Mouse (Mus musculus) CH12.LX (cell line): ENCODE results near the gene Ftcd. TPM values are rescaled to one million over a fixed set of nuclear protein-coding genes. Genes with fewer than 3 reads are reported as not detected.
A peak's percentile ranks its signal among the peaks of the same experiment; 100 is the strongest.

ENCODE experiments used
- DNase-seq: peaks from one replicate; pipeline ENCODE4 v3.0.0-alpha.2; 2013; ENCODE audit errors: extremely low read depth
- H3K27ac ChIP-seq: 2 replicates; pipeline ENCODE4 v1.5.1; 2012; ENCODE audit warnings: low read depth, mild to moderate bottlenecking, control low read depth, moderate library complexity; ENCODE audit not compliant: insufficient read depth
- H3K27me3 ChIP-seq: replicated peaks from 2 replicates; pipeline ENCODE3; 2012; ENCODE audit warnings: inconsistent platforms
- H3K36me3 ChIP-seq, 2 experiments: replicated peaks in 1 of 2; 2 replicates each; pipeline versions ENCODE3 to v1.6.1; 2012; ENCODE audit warnings: inconsistent platforms in 1 of 2, low read length in 1 of 2, mild to moderate bottlenecking in 1 of 2, mixed read lengths in 1 of 2, moderate library complexity in 1 of 2; ENCODE audit not compliant: control insufficient read depth in 1 of 2, insufficient read depth in 1 of 2
- H3K4me1 ChIP-seq, 2 experiments: 2 replicates each; pipeline ENCODE4 v1.6.1; 2012; ENCODE audit warnings: inconsistent platforms in 1 of 2, moderate library complexity in 1 of 2; ENCODE audit not compliant: insufficient read depth in 2 of 2, control insufficient read depth in 1 of 2
- H3K4me2 ChIP-seq: 2 replicates; pipeline ENCODE4 v1.6.1; 2012; ENCODE audit warnings: low read depth, mild to moderate bottlenecking, control low read depth; ENCODE audit not compliant: poor library complexity, insufficient read depth, severe bottlenecking
- H3K4me3 ChIP-seq, 3 experiments: fragments of 150-350 bp in 1 of 3; sonication (generic) in 1 of 3; replicated peaks in 1 of 3; 2 replicates each; pipeline versions ENCODE3 to v1.5.1; 2011 to 2012; ENCODE audit warnings: low read depth in 2 of 3, low read length in 2 of 3, mild to moderate bottlenecking in 2 of 3, moderate library complexity in 2 of 3, control low read depth in 1 of 3, improper control_type of control experiment in 1 of 3, inconsistent platforms in 1 of 3, mixed read lengths in 1 of 3; ENCODE audit not compliant: poor library complexity in 1 of 3
- H3K79me2 ChIP-seq: replicated peaks from 2 replicates; pipeline ENCODE4 v1.6.1; 2012; ENCODE audit warnings: mild to moderate bottlenecking, moderate library complexity; ENCODE audit not compliant: control insufficient read depth, poor library complexity, insufficient read depth, severe bottlenecking; ENCODE audit errors: extremely low read depth
- H3K9ac ChIP-seq: 2 replicates; pipeline ENCODE4 v1.6.1; 2012; ENCODE audit warnings: low read depth, mild to moderate bottlenecking, control low read depth, moderate library complexity; ENCODE audit not compliant: insufficient read depth
- H3K9me3 ChIP-seq: replicated peaks from 2 replicates; pipeline ENCODE3; 2012; ENCODE audit warnings: low read length, inconsistent platforms, mixed read lengths
- BHLHE40 ChIP-seq: IDR thresholded peaks from 2 replicates; pipeline ENCODE4 v1.6.1; 2011; ENCODE audit warnings: mild to moderate bottlenecking, low read depth, low read length, improper control_type of control experiment
- CHD1 ChIP-seq: IDR thresholded peaks from 2 replicates; pipeline ENCODE4 v1.6.1; 2012; ENCODE audit warnings: low read depth, low read length, improper control_type of control experiment, inconsistent platforms
- CHD2 ChIP-seq: IDR thresholded peaks from 2 replicates; pipeline ENCODE4 v1.6.1; 2011; ENCODE audit warnings: low read length, improper control_type of control experiment
- CTCF ChIP-seq, 2 experiments: IDR thresholded peaks in 1 of 2; conservative IDR thresholded peaks in 1 of 2; 2 replicates each; pipeline ENCODE4 v1.5.1; 2011 to 2012; ENCODE audit warnings: low read depth in 2 of 2, low read length in 2 of 2, improper control_type of control experiment in 1 of 2, inconsistent platforms in 1 of 2, mild to moderate bottlenecking in 1 of 2, moderate library complexity in 1 of 2
- E2F4 ChIP-seq: IDR thresholded peaks from 2 replicates; pipeline ENCODE4 v1.6.1; 2011; ENCODE audit warnings: low read depth, low read length, improper control_type of control experiment; ENCODE audit not compliant: insufficient replicate concordance
- ELF1 ChIP-seq: IDR thresholded peaks from 2 replicates; pipeline ENCODE4 v1.6.1; 2014; ENCODE audit warnings: low read depth, mild to moderate bottlenecking, inconsistent platforms, low read length, improper control_type of control experiment
- EP300 ChIP-seq: IDR thresholded peaks from 2 replicates; pipeline ENCODE4 v1.6.1; 2011; ENCODE audit warnings: low read length, improper control_type of control experiment
- ETS1 ChIP-seq: conservative IDR thresholded peaks from 2 replicates; pipeline ENCODE4 v1.6.1; 2012; ENCODE audit warnings: low read depth, mild to moderate bottlenecking, inconsistent platforms, low read length, improper control_type of control experiment, moderate library complexity
- GABPA ChIP-seq: IDR thresholded peaks from 2 replicates; pipeline ENCODE4 v1.6.1; 2012; ENCODE audit warnings: low read depth, low read length, improper control_type of control experiment, inconsistent platforms; ENCODE audit not compliant: insufficient replicate concordance
- HCFC1 ChIP-seq: IDR thresholded peaks from 2 replicates; pipeline ENCODE4 v1.6.1; 2012; ENCODE audit warnings: low read depth, mild to moderate bottlenecking, inconsistent platforms, low read length, improper control_type of control experiment
- IRF4 ChIP-seq: IDR thresholded peaks from 2 replicates; pipeline ENCODE4 v1.6.1; 2014; ENCODE audit warnings: low read depth, mild to moderate bottlenecking, inconsistent platforms, low read length, improper control_type of control experiment
- JUN ChIP-seq: IDR thresholded peaks from 2 replicates; pipeline ENCODE4 v1.6.1; 2011; ENCODE audit warnings: low read depth, mild to moderate bottlenecking, low read length, improper control_type of control experiment, moderate library complexity; ENCODE audit not compliant: insufficient read depth
- JUND ChIP-seq: conservative IDR thresholded peaks from 2 replicates; pipeline ENCODE4 v1.6.1; 2011; ENCODE audit warnings: low read depth, low read length, improper control_type of control experiment
- KAT2A ChIP-seq: IDR thresholded peaks from 2 replicates; pipeline ENCODE4 v1.6.1; 2012; ENCODE audit warnings: low read length, improper control_type of control experiment, inconsistent platforms; ENCODE audit not compliant: insufficient replicate concordance
- MAFK ChIP-seq: IDR thresholded peaks from 2 replicates; pipeline ENCODE4 v1.6.1; 2011; ENCODE audit warnings: low read length, improper control_type of control experiment; ENCODE audit not compliant: insufficient replicate concordance
- MAX ChIP-seq: IDR thresholded peaks from 2 replicates; pipeline ENCODE4 v1.6.1; 2011; ENCODE audit warnings: low read length, improper control_type of control experiment
- MAZ ChIP-seq: IDR thresholded peaks from 2 replicates; pipeline ENCODE4 v1.6.1; 2012; ENCODE audit warnings: low read depth, mild to moderate bottlenecking, inconsistent platforms, low read length, improper control_type of control experiment, moderate library complexity
- MEF2A ChIP-seq: IDR thresholded peaks from 2 replicates; pipeline ENCODE4 v1.6.1; 2014; ENCODE audit warnings: low read depth, mild to moderate bottlenecking, inconsistent platforms, low read length, improper control_type of control experiment, borderline replicate concordance
- MXI1 ChIP-seq: IDR thresholded peaks from 2 replicates; pipeline ENCODE4 v1.6.1; 2011; ENCODE audit warnings: mild to moderate bottlenecking, low read depth, low read length, improper control_type of control experiment
- MYC ChIP-seq: IDR thresholded peaks from 2 replicates; pipeline ENCODE4 v1.6.1; 2011; ENCODE audit warnings: low read depth, mild to moderate bottlenecking, improper control_type of control experiment, low read length
- NELFE ChIP-seq: IDR thresholded peaks from 2 replicates; pipeline ENCODE4 v1.6.1; 2011; ENCODE audit warnings: low read depth, low read length, improper control_type of control experiment
- NRF1 ChIP-seq: IDR thresholded peaks from 2 replicates; pipeline ENCODE4 v1.6.1; 2014; ENCODE audit warnings: low read depth, mild to moderate bottlenecking, inconsistent platforms, low read length, improper control_type of control experiment, moderate library complexity
- PAX5 ChIP-seq: IDR thresholded peaks from 2 replicates; pipeline ENCODE4 v1.6.1; 2012; ENCODE audit warnings: low read length, inconsistent platforms, mixed read lengths
- POLR2A ChIP-seq: IDR thresholded peaks from 2 replicates; pipeline ENCODE4 v1.6.1; 2011; ENCODE audit warnings: low read depth, mild to moderate bottlenecking, improper control_type of control experiment, low read length
- POLR2AphosphoS2 ChIP-seq: IDR thresholded peaks from 2 replicates; pipeline ENCODE4 v1.6.1; 2011; ENCODE audit warnings: low read depth, low read length, improper control_type of control experiment
- RAD21 ChIP-seq: IDR thresholded peaks from 2 replicates; pipeline ENCODE4 v1.6.1; 2011; ENCODE audit warnings: low read depth, mild to moderate bottlenecking, low read length, improper control_type of control experiment, moderate library complexity
- RCOR1 ChIP-seq: conservative IDR thresholded peaks from 2 replicates; pipeline ENCODE4 v1.6.1; 2012; ENCODE audit warnings: low read depth, mild to moderate bottlenecking, inconsistent platforms, low read length, improper control_type of control experiment
- SIN3A ChIP-seq: IDR thresholded peaks from 2 replicates; pipeline ENCODE4 v1.6.1; 2012; ENCODE audit warnings: low read length, improper control_type of control experiment, inconsistent platforms
- SMC3 ChIP-seq: IDR thresholded peaks from 2 replicates; pipeline ENCODE4 v1.6.1; 2011; ENCODE audit warnings: low read depth, low read length, improper control_type of control experiment
- TBP ChIP-seq: conservative IDR thresholded peaks from 2 replicates; pipeline ENCODE4 v1.6.1; 2011; ENCODE audit warnings: low read depth, low read length, improper control_type of control experiment
- TCF12 ChIP-seq: IDR thresholded peaks from 2 replicates; pipeline ENCODE4 v1.6.1; 2014; ENCODE audit warnings: low read depth, mild to moderate bottlenecking, inconsistent platforms, low read length, improper control_type of control experiment
- UBTF ChIP-seq: IDR thresholded peaks from 2 replicates; pipeline ENCODE4 v1.6.1; 2012; ENCODE audit warnings: low read depth, mild to moderate bottlenecking, inconsistent platforms, low read length, improper control_type of control experiment, moderate library complexity
- USF1 ChIP-seq: IDR thresholded peaks from 2 replicates; pipeline ENCODE4 v1.6.1; 2014; ENCODE audit warnings: low read depth, mild to moderate bottlenecking, inconsistent platforms, low read length, improper control_type of control experiment
- USF2 ChIP-seq: conservative IDR thresholded peaks from 2 replicates; pipeline ENCODE4 v1.6.1; 2011; ENCODE audit warnings: low read depth, low read length, improper control_type of control experiment
- ZC3H11A ChIP-seq: IDR thresholded peaks from 2 replicates; pipeline ENCODE4 v1.6.1; 2012; ENCODE audit warnings: low read depth, mild to moderate bottlenecking, inconsistent platforms, low read length, improper control_type of control experiment
- ZKSCAN1 ChIP-seq: IDR thresholded peaks from 2 replicates; pipeline ENCODE4 v1.6.1; 2012; ENCODE audit warnings: low read depth, inconsistent platforms, low read length, improper control_type of control experiment, borderline replicate concordance
- ZMIZ1 ChIP-seq: IDR thresholded peaks from 2 replicates; pipeline ENCODE4 v1.6.1; 2012; ENCODE audit warnings: low read depth, mild to moderate bottlenecking, inconsistent platforms, low read length, improper control_type of control experiment
- ZNF384 ChIP-seq: IDR thresholded peaks from 2 replicates; pipeline ENCODE4 v1.6.1; 2012; ENCODE audit warnings: low read depth, low read length, improper control_type of control experiment, inconsistent platforms
- dilution Hi-C: fragments of 300-500 bp; cut with MboI; formaldehyde crosslinking; loops from 2 replicates; pipeline ENCODE4 v1.14.3; 2020; ENCODE audit warnings: low sequenced_read_pairs; ENCODE audit not compliant: extremely low pct_unique_long_range_greater_than_20kb, extremely low pct_ligation_motif_present
- in situ Hi-C: fragments of 300-500 bp; cut with MboI; formaldehyde crosslinking; loops from 3 replicates; pipeline ENCODE4 v1.14.3; 2019; ENCODE audit warnings: low sequenced_read_pairs, low pct_ligation_motif_present, low pct_unique_long_range_greater_than_20kb, mixed read lengths
- polyA plus RNA-seq: library from polyadenylated mRNA; unstranded; fragments of >175 nt; gene quantifications from 2 replicates; pipeline ENCODE4 v1.2.1, GENCODE M21; 2012; ENCODE audit warnings: low read depth; ENCODE audit not compliant: insufficient read length
- total RNA-seq, 2 experiments: library from RNA; depleted of rRNA; stranded (reverse); fragments of 300-350 nt in 1 of 2; fragments of >200 nt in 1 of 2; gene quantifications; 2 replicates each; pipeline ENCODE4 v1.2.3; 2012 to 2014

The Ftcd gene
- total and polyA plus RNA-seq, 3 experiments, result not detected

DNA sequence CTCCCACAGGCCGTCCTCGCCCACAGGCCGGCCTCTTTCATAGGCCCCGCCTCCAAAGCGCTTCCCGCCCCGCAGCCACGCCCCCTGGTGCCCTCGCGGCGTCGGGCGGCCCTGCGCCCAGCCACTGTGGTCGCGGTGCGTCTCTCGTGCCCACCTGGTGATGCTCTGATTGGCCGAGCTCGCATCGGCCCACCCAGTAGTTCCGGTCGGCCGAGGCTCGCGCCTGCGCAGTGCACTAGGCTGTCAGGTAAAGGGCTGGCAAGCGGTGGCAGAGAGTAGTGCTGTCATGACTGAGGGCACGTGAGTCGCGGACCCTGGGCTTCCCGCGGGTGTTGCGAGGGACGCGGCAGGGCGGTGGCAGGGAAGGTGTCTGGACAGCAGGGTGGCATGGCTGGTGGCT, 44.1 kb upstream of the Ftcd start, which contains the start of gene Lss:
Lss (plus strand) TSS at position 214 of the 400 bp plus-strand sequence.
- Histone ChIP-seq H3K4me2 (peak within 1 kb of the TSS; percentile 95), H3K27me3 (no peaks in the 10 kb centered on the region), H3K4me3 (peak within 1 kb of the TSS; percentile 82 to 90 (median 89)), H3K9ac (peak within 1 kb of the TSS; percentile 56), H3K79me2 (0 out of 2 replicates have a peak, but pooled peaks cover 2% of the 10 kb centered on the region), H3K4me1 (peaks cover 2 to 28% of the 10 kb centered on the region in 2 experiments; a peak in 2 of 4 replicates), H3K36me3 (peaks cover 29 to 35% of the 10 kb centered on the region in 2 experiments), H3K27ac (no peak within 1 kb of the TSS), H3K9me3 (no peaks in the 10 kb centered on the region)
- dilution Hi-C loops (no loop called here), in situ Hi-C loops (loop anchor here (10.0 kb wide), 1 partner anchor 57 kb away; no protein-coding TSS in a partner anchor)
- peak; percentile 97 for DNase-seq
- no peak for TF ChIP-seq RAD21
- TF ChIP-seq IRF4, result peak; percentile 13; the same call in 1 of the 2 replicates
- TF ChIP-seq JUN, result no peak
- TF ChIP-seq MYC, result no peak
- TF ChIP-seq TCF12, result peak; percentile 88
- no peak for TF ChIP-seq JUND
- peak; percentile 88 for TF ChIP-seq ELF1
- TF ChIP-seq HCFC1, result peak; percentile 74
- no peak for TF ChIP-seq GABPA
- no peak for TF ChIP-seq ZNF384
- no peak for TF ChIP-seq EP300
- peak; percentile 97 for TF ChIP-seq BHLHE40
- TF ChIP-seq PAX5, result no peak
- no peak for TF ChIP-seq CHD1
- TF ChIP-seq E2F4, result no peak
- TF ChIP-seq ETS1, result 0 out of 2 replicates have a peak, but pooled peaks have one; percentile 11
- TF ChIP-seq SMC3, result no peak
- peak; percentile 78 for TF ChIP-seq NELFE
- TF ChIP-seq CHD2, result peak; percentile 71; the same call in 1 of the 2 replicates
- TF ChIP-seq MAX, result peak; percentile 66
- no peak; the same call in 1 of the 2 replicates for TF ChIP-seq MEF2A
- no peak for TF ChIP-seq ZKSCAN1
- TF ChIP-seq ZMIZ1, result peak; percentile 68; the same call in 1 of the 2 replicates
- TF ChIP-seq POLR2A, result peak; percentile 91
- TF ChIP-seq MAZ, result 0 out of 2 replicates have a peak, but pooled peaks have one; percentile 14
- TF ChIP-seq RCOR1, result no peak
- TF ChIP-seq SIN3A, result peak; percentile 83; the same call in 1 of the 2 replicates
- TF ChIP-seq USF2, result no peak
- peak; percentile 50; the same call in 1 of the 2 replicates for TF ChIP-seq TBP
- TF ChIP-seq POLR2AphosphoS2, result 0 out of 2 replicates have a peak, but pooled peaks have one; percentile 53
- peak; percentile 95 for TF ChIP-seq MXI1
- TF ChIP-seq MAFK, result no peak
- peak; percentile 36 for TF ChIP-seq USF1
- TF ChIP-seq NRF1, result peak; percentile 99
- no peak for TF ChIP-seq CTCF (conservative IDR thresholded peaks at IDR 0.05 in 1 of 2, IDR thresholded peaks at IDR 0.05 in 1 of 2; ENCODE audit: low read depth in 2 of 2, low read length in 2 of 2)
- no peak for TF ChIP-seq UBTF
- 0 out of 2 replicates have a peak, but pooled peaks have one; percentile 66 for TF ChIP-seq KAT2A
- no peak for TF ChIP-seq ZC3H11A
